Mouse (Mus musculus) heart, embryonic 12.5 days (tissue): ENCODE measurements around the gene Hoxd4. TPM values are rescaled to one million over a fixed set of nuclear protein-coding genes. Genes with fewer than 3 reads are reported as not detected.

Experiments used
- ATAC-seq: fragments of 200-750 bp; cut with Nextera tagmentation; 2 replicates; pipeline ENCODE4 v1.8.0; 2017; ENCODE audit warnings: moderate TSS enrichment, moderate library complexity; ENCODE audit not compliant: insufficient number of reproducible peaks, low FRiP score
- H3K27ac ChIP-seq: fragments of 300-500 bp; sonication (generic); 2 replicates; pipeline ENCODE4 v1.5.1; 2016; ENCODE audit warnings: mild to moderate bottlenecking, moderate library complexity; ENCODE audit not compliant: poor library complexity, severe bottlenecking
- H3K27me3 ChIP-seq: fragments of 300-500 bp; sonication (generic); replicated peaks from 2 replicates; pipeline ENCODE4 v1.6.1; 2016; ENCODE audit warnings: mild to moderate bottlenecking, moderate library complexity
- H3K36me3 ChIP-seq: fragments of 300-500 bp; sonication (generic); 2 replicates; pipeline ENCODE4 v1.6.1; 2016; ENCODE audit warnings: mild to moderate bottlenecking, moderate library complexity
- H3K4me1 ChIP-seq: fragments of 300-500 bp; sonication (generic); replicated peaks from 2 replicates; pipeline ENCODE4 v1.6.1; 2016; ENCODE audit warnings: mild to moderate bottlenecking
- H3K4me2 ChIP-seq: fragments of 300-500 bp; sonication (generic); 2 replicates; pipeline ENCODE4 v1.6.1; 2016; ENCODE audit warnings: mild to moderate bottlenecking, moderate library complexity
- H3K4me3 ChIP-seq: fragments of 300-500 bp; sonication (generic); 2 replicates; pipeline ENCODE4 v1.5.1; 2016; ENCODE audit warnings: mild to moderate bottlenecking
- H3K9ac ChIP-seq: fragments of 300-500 bp; sonication (generic); 2 replicates; pipeline ENCODE4 v1.6.1; 2016; ENCODE audit warnings: mild to moderate bottlenecking, moderate library complexity
- H3K9me3 ChIP-seq: fragments of 300-500 bp; sonication (generic); replicated peaks from 2 replicates; pipeline ENCODE4 v1.6.1; 2016; ENCODE audit warnings: mild to moderate bottlenecking, moderate library complexity
- WGBS: fragments of 180-500 bp; shearing (Covaris S2); methylation state at CpG from one replicate; pipeline ENCODE4 v1.1.7; 2016; 5-methylcytosine and 5-hydroxymethylcytosine counted together
- polyA plus RNA-seq: library from polyadenylated mRNA; unstranded; fragments of >200 nt; fragmentation: Nextera tagmentation; extraction: Ambion mirVana; gene quantifications from 2 replicates; pipeline ENCODE4 v1.2.1, GENCODE M21; 2016

Gene Hoxd4
- polyA plus RNA-seq, 1 experiment from 2014 or later: 0.19 TPM

DNA sequence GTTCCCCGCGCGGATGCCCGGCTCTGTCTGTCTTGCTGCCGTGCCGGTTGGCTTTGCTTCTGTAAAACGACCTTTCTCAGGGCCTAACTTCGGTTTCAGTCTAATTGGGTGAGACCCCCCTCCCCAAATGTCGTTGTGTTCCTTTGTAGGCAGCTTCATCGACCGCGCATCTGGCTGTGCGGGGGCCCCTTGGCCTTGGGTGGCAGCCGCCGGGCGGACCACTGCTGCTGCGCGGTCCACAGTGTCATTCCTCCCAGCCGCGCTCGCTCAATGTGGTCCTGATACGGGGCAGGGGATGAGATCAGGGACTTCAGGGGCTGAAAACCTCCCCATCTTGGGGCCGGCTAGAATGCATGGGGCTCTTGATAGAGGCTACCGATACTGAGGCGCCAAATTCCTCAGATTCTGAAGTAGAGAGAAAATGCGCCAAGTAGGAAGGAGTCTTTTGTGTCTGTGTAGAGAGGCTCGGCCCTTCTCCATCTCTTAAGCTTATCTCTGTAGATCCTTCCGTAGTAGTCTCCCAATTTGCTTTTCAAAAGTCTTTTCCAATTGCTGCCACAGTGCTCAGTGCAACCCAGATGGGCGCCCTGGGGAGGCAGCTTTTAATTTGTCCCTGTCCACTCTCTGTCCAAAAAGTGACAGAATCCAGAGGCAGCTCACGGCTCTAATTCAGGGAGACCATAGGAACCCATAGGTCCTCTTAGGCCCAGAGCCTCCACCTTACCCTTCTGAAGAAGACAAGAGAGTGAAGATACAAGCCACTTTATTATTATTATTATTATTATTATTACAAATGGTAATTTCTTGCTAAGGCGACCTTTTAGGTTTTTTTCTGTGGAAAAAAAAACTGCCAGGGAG is 23.8 kb upstream of the Hoxd4 start:
- Histone ChIP-seq H3K4me2 (no peak overlapping the region), H3K4me3 (no peak overlapping the region), H3K4me1 (peaks cover 5% of the 10 kb centered on the region), H3K9me3 (no peaks in the 10 kb centered on the region), H3K36me3 (no peaks in the 10 kb centered on the region), H3K27ac (no peak overlapping the region), H3K9ac (no peak overlapping the region), H3K27me3 (peaks cover 81% of the 10 kb centered on the region)
- ATAC-seq: no peak
- 2% methylated on average over 31 of the region's 31 CpGs for WGBS

DNA sequence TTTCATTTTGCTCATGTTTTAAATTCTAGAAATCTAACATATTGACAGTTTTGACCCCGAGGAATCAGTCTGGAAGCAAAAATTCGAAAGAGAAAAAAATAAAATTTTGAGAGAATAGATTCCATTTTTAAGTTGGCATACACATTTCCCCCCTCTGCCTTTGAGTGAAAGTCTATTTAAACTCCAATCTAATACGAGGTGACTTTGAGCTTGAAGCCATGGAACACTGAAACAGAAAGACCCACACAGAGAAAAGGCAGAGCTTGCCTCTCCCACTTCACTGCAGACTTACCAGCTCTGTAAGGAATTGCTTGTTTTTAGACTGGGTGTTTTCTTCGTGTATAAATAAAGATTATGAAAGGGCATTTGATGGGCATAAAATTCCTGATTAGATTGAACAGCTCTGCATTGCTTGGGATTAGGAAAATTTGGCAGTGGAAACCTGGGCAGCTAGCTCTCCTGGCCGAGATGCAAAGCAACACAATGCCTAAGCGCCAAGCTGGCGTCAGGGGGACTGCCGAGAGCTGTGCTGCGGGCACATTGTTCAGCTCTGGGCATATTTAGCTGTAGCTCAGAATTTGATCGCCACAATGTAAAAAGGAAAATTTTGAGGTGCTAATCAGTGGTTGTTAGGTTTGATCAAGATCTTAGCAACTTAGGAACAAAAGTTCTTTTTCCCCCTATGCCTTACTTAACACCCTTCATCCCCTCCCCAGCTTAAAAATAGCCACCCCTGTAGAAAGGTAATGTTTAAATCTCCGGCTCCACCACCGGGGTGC is 22.7 kb upstream of the Hoxd4 start:
- Histone ChIP-seq H3K9me3 (no peaks in the 10 kb centered on the region), H3K27me3 (peaks cover 81% of the 10 kb centered on the region), H3K9ac (no peak overlapping the region), H3K27ac (no peak overlapping the region), H3K36me3 (no peaks in the 10 kb centered on the region), H3K4me1 (0 out of 2 replicates have a peak, but pooled peaks cover 4% of the 10 kb centered on the region), H3K4me3 (no peak overlapping the region), H3K4me2 (no peak overlapping the region)
- 4% methylated on average over 12 of the region's 12 CpGs for WGBS
- ATAC-seq: no peak

DNA sequence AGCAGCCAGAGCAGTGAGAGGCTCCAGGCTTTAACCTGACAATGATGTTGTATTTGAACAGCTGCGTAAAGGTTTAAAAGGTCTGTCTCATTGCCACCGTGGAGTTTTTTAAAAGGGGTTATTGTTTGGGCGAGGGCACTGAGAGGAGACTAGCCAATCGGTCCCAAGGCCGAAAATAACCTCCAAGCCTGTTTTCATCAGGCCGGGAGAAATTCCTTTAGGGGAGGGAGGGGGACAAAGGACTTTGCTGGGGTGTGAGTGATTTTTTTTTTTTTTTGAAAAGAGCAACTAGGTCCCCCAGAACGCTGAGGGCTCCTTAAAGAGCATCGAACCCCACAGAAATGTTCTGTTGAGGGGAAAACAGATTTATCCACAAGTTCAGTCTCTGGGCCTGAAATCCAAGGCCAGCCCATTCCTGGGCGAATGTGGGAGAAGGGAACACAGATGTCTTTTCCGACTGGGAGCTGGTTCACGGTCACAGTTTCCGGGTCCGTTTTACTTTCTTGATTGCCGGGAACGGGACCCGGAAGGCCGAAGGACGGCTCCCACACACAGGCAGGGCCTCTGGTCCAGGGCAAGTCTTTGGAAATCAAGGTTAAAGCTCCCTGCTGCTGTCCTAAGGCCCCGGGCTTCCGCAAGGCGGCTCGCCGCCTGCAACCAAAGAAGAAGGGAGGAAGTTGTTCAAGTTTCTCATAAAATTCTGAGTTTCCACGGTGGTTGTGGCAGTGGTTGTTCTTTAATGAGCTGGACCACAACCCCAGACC is 22.0 kb upstream of the Hoxd4 start:
- ATAC-seq: no peak
- under 1% methylated on average over 24 of the region's 24 CpGs for WGBS
- no peaks in the 10 kb centered on the region for H3K36me3 ChIP-seq
- no peak overlapping the region for H3K27ac ChIP-seq
- H3K4me3 ChIP-seq: no peak overlapping the region
- H3K9ac ChIP-seq: no peak overlapping the region
- H3K9me3 ChIP-seq: no peaks in the 10 kb centered on the region
- H3K4me2 ChIP-seq: no peak overlapping the region
- H3K4me1 ChIP-seq: 0 out of 2 replicates have a peak, but pooled peaks cover 4% of the 10 kb centered on the region
- H3K27me3 ChIP-seq: peaks cover 82% of the 10 kb centered on the region

DNA sequence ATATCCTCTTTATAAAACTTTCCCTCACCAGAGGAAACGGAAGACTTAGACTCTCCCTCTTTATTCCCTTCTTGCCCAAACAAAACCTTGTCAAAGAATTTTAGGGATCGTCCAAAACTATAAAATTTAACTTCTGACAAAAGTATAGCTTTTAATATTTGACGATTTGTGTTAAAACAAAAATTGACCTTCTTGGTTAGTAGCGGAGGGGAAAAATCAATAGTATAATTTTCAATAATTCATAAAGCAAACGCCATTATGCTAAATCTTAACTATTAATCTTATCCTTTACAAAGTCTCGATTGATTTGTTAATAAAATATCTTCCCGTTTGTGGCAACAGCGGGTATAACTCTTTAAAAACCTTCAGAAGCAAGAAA is 21.4 kb upstream of the Hoxd4 start:
- Histone ChIP-seq H3K27ac (no peak overlapping the region), H3K4me2 (no peak overlapping the region)
- WGBS: 7% methylated on average over 8 of the region's 8 CpGs

GRCm38 (mm10) chr2:74691022-74691951 is 20.4 kb upstream of the Hoxd4 start, which contains the start of gene Hoxd10:
TSS of gene Hoxd10 (plus strand) at chr2:74691924.
- peak; percentile 69; the same call in 1 of the 2 replicates for ATAC-seq
- Histone ChIP-seq H3K4me3 (peak within 1 kb of the TSS; percentile 29; the same call in 1 of the 2 replicates), H3K36me3 (no peaks in the 10 kb centered on the region), H3K27me3 (peaks cover 89% of the 10 kb centered on the region), H3K4me1 (0 out of 2 replicates have a peak, but pooled peaks cover 4% of the 10 kb centered on the region), H3K4me2 (peak within 1 kb of the TSS; percentile 26), H3K9ac (no peak within 1 kb of the TSS), H3K27ac (no peak within 1 kb of the TSS), H3K9me3 (no peaks in the 10 kb centered on the region)
- 1% methylated on average over 56 of the region's 56 CpGs for WGBS

More for the DNA sequence above, 21.4 kb upstream of the Hoxd4 start:
- H3K9ac ChIP-seq: no peak overlapping the region
- no peak overlapping the region for H3K4me3 ChIP-seq
- H3K4me1 ChIP-seq: 0 out of 2 replicates have a peak, but pooled peaks cover 4% of the 10 kb centered on the region
- peaks cover 83% of the 10 kb centered on the region for H3K27me3 ChIP-seq
- no peaks in the 10 kb centered on the region for H3K36me3 ChIP-seq
- ATAC-seq: no peak
- no peaks in the 10 kb centered on the region for H3K9me3 ChIP-seq

GRCm38 (mm10) chr2:74691995-74692807 is 19.5 kb upstream of the Hoxd4 start:
- 0 out of 2 replicates have a peak, but pooled peaks cover 4% of the 10 kb centered on the region for H3K4me1 ChIP-seq
- peaks cover 90% of the 10 kb centered on the region for H3K27me3 ChIP-seq
- H3K4me3 ChIP-seq: 0 out of 2 replicates have a peak overlapping the region, but pooled peaks have one; percentile 1
- H3K36me3 ChIP-seq: no peaks in the 10 kb centered on the region
- H3K9ac ChIP-seq: no peak overlapping the region
- ATAC-seq: no peak
- no peaks in the 10 kb centered on the region for H3K9me3 ChIP-seq
- WGBS: 4% methylated on average over 35 of the region's 35 CpGs
- H3K27ac ChIP-seq: no peak overlapping the region
- H3K4me2 ChIP-seq: no peak overlapping the region

GRCm38 (mm10) chr2:74692808-74693431 is 18.8 kb upstream of the Hoxd4 start:
- Histone ChIP-seq H3K9ac (no peak overlapping the region), H3K4me2 (no peak overlapping the region), H3K4me1 (peaks cover 10% of the 10 kb centered on the region; the same call in 1 of the 2 replicates), H3K4me3 (0 out of 2 replicates have a peak overlapping the region, but pooled peaks have one; percentile 1), H3K36me3 (no peaks in the 10 kb centered on the region), H3K9me3 (no peaks in the 10 kb centered on the region), H3K27me3 (peaks cover 90% of the 10 kb centered on the region), H3K27ac (no peak overlapping the region)
- under 1% methylated on average over 20 of the region's 20 CpGs for WGBS
- ATAC-seq: no peak

- Histone ChIP-seq H3K4me2 (no peak overlapping the region), H3K9ac (no peak overlapping the region), H3K36me3 (no peaks in the 10 kb centered on the region), H3K9me3 (no peaks in the 10 kb centered on the region), H3K4me3 (no peak overlapping the region), H3K27ac (no peak overlapping the region), H3K27me3 (peaks cover 91% of the 10 kb centered on the region), H3K4me1 (peaks cover 15% of the 10 kb centered on the region; the same call in 1 of the 2 replicates)
- ATAC-seq: no peak
- 6% methylated on average over 4 of the region's 4 CpGs for WGBS
Observed at GRCm38 (mm10) chr2:74693432-74693827, 18.3 kb upstream of the Hoxd4 start.

- H3K27ac ChIP-seq: no peak overlapping the region
- H3K9me3 ChIP-seq: no peaks in the 10 kb centered on the region
- H3K36me3 ChIP-seq: no peaks in the 10 kb centered on the region
- no peak overlapping the region for H3K9ac ChIP-seq
- peaks cover 94% of the 10 kb centered on the region for H3K27me3 ChIP-seq
- WGBS: 2% methylated on average over 16 of the region's 16 CpGs
- no peak for ATAC-seq
- H3K4me1 ChIP-seq: peaks cover 17% of the 10 kb centered on the region; the same call in 1 of the 2 replicates
- no peak overlapping the region for H3K4me2 ChIP-seq
- H3K4me3 ChIP-seq: no peak overlapping the region
Observed at GRCm38 (mm10) chr2:74694066-74694465, 17.7 kb upstream of the Hoxd4 start.
